Mouse (Mus musculus): Measurements from ENCODE around the gene Ntn3.

DNA sequence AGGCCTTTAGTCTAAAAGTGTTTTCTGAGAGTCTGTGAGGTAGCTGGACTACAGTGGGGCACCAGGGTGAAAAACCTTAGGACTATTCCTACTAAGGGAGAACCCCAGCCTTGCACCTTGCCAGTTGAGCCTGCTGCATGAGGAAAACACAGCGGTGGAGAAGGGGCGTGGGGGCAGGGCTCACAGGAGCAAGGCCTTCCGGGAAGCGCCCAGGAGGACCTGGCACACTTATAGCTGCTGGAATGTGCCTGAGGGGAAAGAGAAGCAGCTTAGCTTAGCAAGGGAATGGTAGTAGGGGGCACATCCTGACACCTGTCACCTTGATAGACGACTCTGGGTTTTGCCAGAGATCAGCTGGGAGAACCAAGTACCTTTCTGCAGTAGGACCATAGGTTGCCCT lies 47.9 kb downstream of the Ntn3 start:
- no peak for TF ChIP-seq MAFK (IDR thresholded peaks at IDR 0.05; ENCODE audit: insufficient read depth, low read depth, low read length)
- TF ChIP-seq HCFC1 (IDR thresholded peaks at IDR 0.05; ENCODE audit: borderline replicate concordance, insufficient read depth, low read length), result no peak
- TF ChIP-seq CHD2 (IDR thresholded peaks at IDR 0.05; ENCODE audit: low read depth, low read length), result no peak
- no peak for TF ChIP-seq ZNF384 (IDR thresholded peaks at IDR 0.05; ENCODE audit: low read depth, low read length)
